Mouse (Mus musculus) frontal cortex, postnatal 14 days (tissue): ENCODE data around the gene Gm10722.
"Not testable (repeated sequence)": the region's sequence is repeated elsewhere in the genome, so short reads cannot be mapped to it uniquely, and the experiment has no call there.

Experiments used
- DNase-seq, 2 experiments: peaks; one replicate each; pipeline ENCODE4 v3.0.0; 2022; ENCODE audit warnings: low spot score in 2 of 2

Gene Gm10722

GRCm38 (mm10) chr9:3000445-3000972 lies at the start of gene Gm10722:
Gm10722 (plus strand) TSS chr9:3000922.
- peak in 1 of 2 experiments; percentile 21 for DNase-seq

GRCm38 (mm10) chr9:3001006-3001405 lies 284 bp downstream of the Gm10722 start:
- DNase-seq = peak in 1 of 2 experiments; percentile 44

- peak; percentile 93 to 100 for DNase-seq
These were observed 1.4 kb downstream of the Gm10722 start for GRCm38 (mm10) chr9:3001948-3002659.

GRCm38 (mm10) chr9:3002794-3003396 lies 2.2 kb downstream of the Gm10722 start, which contains the start of gene Gm11168:
Gm11168 (plus strand) TSS chr9:3003346.
- not testable (repeated sequence) for DNase-seq

- DNase-seq = not testable (repeated sequence)
These were observed 5.5 kb downstream of the Gm10722 start for GRCm38 (mm10) chr9:3006179-3006578.

- DNase-seq = peak; percentile 92 to 100
These were observed 5.9 kb downstream of the Gm10722 start for GRCm38 (mm10) chr9:3006636-3007035.

- DNase-seq = not testable (repeated sequence)
These were observed 6.5 kb downstream of the Gm10722 start for GRCm38 (mm10) chr9:3007272-3007671.

- DNase-seq = not testable (repeated sequence)
These were observed 8.6 kb downstream of the Gm10722 start for GRCm38 (mm10) chr9:3009331-3009730.

- DNase-seq = not testable (repeated sequence)
These were observed 11.4 kb downstream of the Gm10722 start for GRCm38 (mm10) chr9:3012054-3012621.

- not testable (repeated sequence) for DNase-seq
These were observed 12.1 kb downstream of the Gm10722 start, which contains the start of gene Gm10721 for GRCm38 (mm10) chr9:3012733-3013279. Gm10721 (plus strand) TSS chr9:3013140.

- not testable (repeated sequence) for DNase-seq
These were observed 14.6 kb downstream of the Gm10722 start, which contains the start of gene Gm10720 for GRCm38 (mm10) chr9:3015354-3015753. Gm10720 (plus strand) TSS chr9:3015654.

- not testable (repeated sequence) for DNase-seq
These were observed 15.2 kb downstream of the Gm10722 start for GRCm38 (mm10) chr9:3015896-3016295.

- DNase-seq = not testable (repeated sequence)
These were observed 16.4 kb downstream of the Gm10722 start, which contains the start of gene Gm10719 for GRCm38 (mm10) chr9:3017108-3017507. Gm10719 (plus strand) TSS chr9:3017408.

GRCm38 (mm10) chr9:3018944-3019343 lies 18.2 kb downstream of the Gm10722 start:
- DNase-seq = peak; percentile 39 to 93

GRCm38 (mm10) chr9:3019835-3020727 lies 19.4 kb downstream of the Gm10722 start:
- peak; percentile 13 to 73 for DNase-seq

- peak; percentile 25 to 79 for DNase-seq
These were observed 21.7 kb downstream of the Gm10722 start for GRCm38 (mm10) chr9:3022316-3023008.

GRCm38 (mm10) chr9:3023312-3023984 lies 22.7 kb downstream of the Gm10722 start, which contains the start of gene Gm10718:
Gm10718 (plus strand) TSS chr9:3023547.
- DNase-seq = peak; percentile 20 to 73

- peak; percentile 95 to 100 for DNase-seq
These were observed 23.4 kb downstream of the Gm10722 start for GRCm38 (mm10) chr9:3023985-3024648.
